In the genomic region with DNA sequence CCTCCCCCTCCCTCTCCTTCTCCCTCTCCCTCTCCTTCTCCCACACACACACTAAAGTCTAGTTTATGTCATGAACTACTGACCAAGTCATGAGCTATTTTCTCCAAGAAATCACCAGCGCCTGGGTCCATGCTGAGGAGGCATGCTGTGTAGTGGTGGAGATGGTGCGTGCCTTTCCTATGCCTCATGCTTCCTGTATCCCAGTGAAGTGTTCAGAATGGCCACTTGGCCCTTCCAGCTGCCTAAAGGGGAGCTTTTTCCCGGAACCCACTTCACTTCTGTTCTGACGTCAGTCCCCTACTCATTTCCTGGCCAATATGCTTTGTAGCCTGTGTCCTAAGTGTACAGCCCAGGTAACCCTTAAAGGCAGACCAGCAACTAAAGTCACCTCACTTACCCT, we compare ENCODE assay signal across 33 mouse cellular contexts.
DNase-seq lines count a peak whose midpoint lies in the region; ATAC-seq and TF ChIP-seq lines count a peak whose summit lies in the region.
"Had no signal": no experiment of that assay in that cellular context is flagged by ENCODE, and none has a peak within 500 bp of the region (broad histone marks: within the 10 kb centered on the region; RNA-seq: fewer than 3 reads in every experiment).

No protein-coding gene starts in this region.

- no peak overlapping the region for H3K9ac ChIP-seq in lung, embryonic 16.5 days (ENCODE audit: low read length)
- H3K9ac ChIP-seq: embryonic facial prominence, embryonic 12.5 days; forebrain, embryonic 12.5 days; forebrain, postnatal 0 days; hindbrain, embryonic 12.5 days; limb, embryonic 15.5 days; liver, embryonic 13.5 days; lung, embryonic 14.5 days; neural tube, embryonic 13.5 days had no signal

- no peaks in the 10 kb centered on the region for H3K4me1 ChIP-seq in lung, embryonic 16.5 days (replicated peaks; ENCODE audit: control insufficient read depth, insufficient read depth, low read length)
- H3K4me1 ChIP-seq in cerebellum, adult 2 months (ENCODE audit: control insufficient read depth, insufficient read depth, low read length) = no peaks in the 10 kb centered on the region
- H3K4me1 ChIP-seq: embryonic facial prominence, embryonic 12.5 days; forebrain, embryonic 12.5 days; hindbrain, embryonic 12.5 days; limb, embryonic 15.5 days; liver, embryonic 13.5 days; neural tube, embryonic 13.5 days had no signal

- H3K4me3 ChIP-seq in lung, embryonic 16.5 days (ENCODE audit: low read length) = no peak overlapping the region
- no peak overlapping the region for H3K4me3 ChIP-seq in cerebellum, adult 2 months (replicated peaks; ENCODE audit: insufficient read depth, low read depth, low read length)
- H3K4me3 ChIP-seq: embryonic facial prominence, embryonic 12.5 days; forebrain, embryonic 12.5 days; hindbrain, embryonic 12.5 days; limb, embryonic 10.5 days; limb, embryonic 15.5 days; liver, embryonic 13.5 days; neural tube, embryonic 13.5 days had no signal

- no peaks in the 10 kb centered on the region for H3K9me3 ChIP-seq in lung, embryonic 16.5 days (ENCODE audit: control insufficient read depth, low read length)
- H3K9me3 ChIP-seq: embryonic facial prominence, embryonic 12.5 days; forebrain, embryonic 12.5 days; hindbrain, embryonic 12.5 days; limb, embryonic 10.5 days; limb, embryonic 15.5 days; liver, embryonic 13.5 days; neural tube, embryonic 13.5 days had no signal

- POLR2A ChIA-PET in Patski (lab: Charles Lee) = no interaction called here

- WGBS in lung, embryonic 16.5 days = 57% methylated on average over 4 of the region's 4 CpGs
- WGBS in cerebellum, adult 2 months = 83% methylated on average over 4 of the region's 4 CpGs

- peak; percentile 56 for DNase-seq in 3134 (ENCODE audit: extremely low read depth, insufficient read length, low spot score)
- DNase-seq in Patski (ENCODE audit: low read depth, low spot score) = peak; percentile 47
- peak; percentile 68 for DNase-seq in lung, postnatal 36 days
- DNase-seq in cerebellum, adult 2 months = no peak
- no peak for DNase-seq in left cerebral cortex, postnatal 4 days
- DNase-seq: adrenal gland, postnatal 10 days; cerebellum, adult 11 months; cerebellum, adult 9-11 months; embryo, embryonic 11 days; forebrain, postnatal 0 days; heart, postnatal 36 days; kidney, adult 9 months; kidney, postnatal 10 days; layer of hippocampus, postnatal 36 days; liver, embryonic 13.5 days; lung, embryonic 14.5 days; retina, postnatal 1 day; right cerebral cortex, postnatal 14 days; thymus, adult 18-20 months; thymus, postnatal 25 days had no signal

- no peaks in the 10 kb centered on the region for H3K27me3 ChIP-seq in Patski
- H3K27me3 ChIP-seq in lung, embryonic 16.5 days (ENCODE audit: control insufficient read depth, insufficient read depth, low read depth, low read length) = no peaks in the 10 kb centered on the region
- no peaks in the 10 kb centered on the region for H3K27me3 ChIP-seq in cerebellum, adult 2 months (ENCODE audit: control insufficient read depth, insufficient read depth, low read length)
- H3K27me3 ChIP-seq: embryonic facial prominence, embryonic 12.5 days; forebrain, embryonic 12.5 days; hindbrain, embryonic 12.5 days; limb, embryonic 15.5 days; liver, embryonic 13.5 days; neural tube, embryonic 13.5 days had no signal

- intact Hi-C loops in left cerebral cortex, postnatal 4 days (cut with DNase I) = no loop called here

- H3K27ac ChIP-seq in lung, embryonic 16.5 days (ENCODE audit: low read length) = no peak overlapping the region
- H3K27ac ChIP-seq in cerebellum, adult 2 months (ENCODE audit: insufficient read depth, low read length) = no peak overlapping the region
- H3K27ac ChIP-seq: embryonic facial prominence, embryonic 12.5 days; forebrain, embryonic 12.5 days; hindbrain, embryonic 12.5 days; limb, embryonic 10.5 days; limb, embryonic 15.5 days; liver, embryonic 13.5 days; neural tube, embryonic 13.5 days had no signal

- CTCF ChIA-PET in Patski (lab: Charles Lee) = no interaction called here

- in situ Hi-C loops in Patski (cut with MboI; ENCODE audit: low pct_unique_long_range_greater_than_20kb) = no loop called here

- H3K4me2 ChIP-seq in lung, embryonic 16.5 days (ENCODE audit: low read depth, low read length) = no peak overlapping the region
- H3K4me2 ChIP-seq: embryonic facial prominence, embryonic 12.5 days; forebrain, embryonic 12.5 days; heart, embryonic 11.5 days; hindbrain, embryonic 12.5 days; limb, embryonic 15.5 days; liver, embryonic 13.5 days; lung, embryonic 14.5 days; midbrain, embryonic 11.5 days; neural tube, embryonic 13.5 days had no signal

- TF ChIP-seq CTCF in Patski (IDR thresholded peaks at IDR 0.05) = no peak
- no peak for TF ChIP-seq CTCF in cerebellum, adult 2 months (IDR thresholded peaks at IDR 0.05; ENCODE audit: borderline replicate concordance, insufficient read depth, low read depth, low read length)

- no peak for TF ChIP-seq POLR2A in cerebellum, adult 2 months (IDR thresholded peaks at IDR 0.05; ENCODE audit: borderline replicate concordance, insufficient read depth, low read length)

- H3K36me3 ChIP-seq in lung, embryonic 16.5 days (ENCODE audit: control insufficient read depth, insufficient read depth, low read length) = no peaks in the 10 kb centered on the region
- H3K36me3 ChIP-seq: embryonic facial prominence, embryonic 12.5 days; forebrain, embryonic 12.5 days; hindbrain, embryonic 12.5 days; limb, embryonic 10.5 days; limb, embryonic 15.5 days; liver, embryonic 13.5 days; neural tube, embryonic 13.5 days had no signal

- ATAC-seq in Patski = peak; percentile 95
- peak; percentile 49 for ATAC-seq in lung, embryonic 16.5 days (ENCODE audit: low read depth)
- no peak for ATAC-seq in CD4-positive, CD25-positive, alpha-beta regulatory T cell, adult 4 months
- ATAC-seq in granulocyte monocyte progenitor cell, adult 5-6 weeks (replicated peaks; ENCODE audit: poor library complexity, severe bottlenecking) = no peak
- ATAC-seq: forebrain, postnatal 0 days; intestine, embryonic 16.5 days; midbrain, embryonic 16.5 days had no signal

Comparison
In these comparisons a context has a peak if more than half of its experiments do, and no peak if none do; other contexts are left out.
1. DNase-seq: peak in 3134 (single experiment), Patski (single experiment) and lung, postnatal 36 days (single experiment); none in cerebellum, adult 2 months (0 of 2) and left cerebral cortex, postnatal 4 days (single experiment).
2. ATAC-seq: peak in Patski (single experiment) and lung, embryonic 16.5 days (single experiment); none in CD4-positive, CD25-positive, alpha-beta regulatory T cell, adult 4 months (single experiment) and granulocyte monocyte progenitor cell, adult 5-6 weeks (single experiment).